In the genomic region with DNA sequence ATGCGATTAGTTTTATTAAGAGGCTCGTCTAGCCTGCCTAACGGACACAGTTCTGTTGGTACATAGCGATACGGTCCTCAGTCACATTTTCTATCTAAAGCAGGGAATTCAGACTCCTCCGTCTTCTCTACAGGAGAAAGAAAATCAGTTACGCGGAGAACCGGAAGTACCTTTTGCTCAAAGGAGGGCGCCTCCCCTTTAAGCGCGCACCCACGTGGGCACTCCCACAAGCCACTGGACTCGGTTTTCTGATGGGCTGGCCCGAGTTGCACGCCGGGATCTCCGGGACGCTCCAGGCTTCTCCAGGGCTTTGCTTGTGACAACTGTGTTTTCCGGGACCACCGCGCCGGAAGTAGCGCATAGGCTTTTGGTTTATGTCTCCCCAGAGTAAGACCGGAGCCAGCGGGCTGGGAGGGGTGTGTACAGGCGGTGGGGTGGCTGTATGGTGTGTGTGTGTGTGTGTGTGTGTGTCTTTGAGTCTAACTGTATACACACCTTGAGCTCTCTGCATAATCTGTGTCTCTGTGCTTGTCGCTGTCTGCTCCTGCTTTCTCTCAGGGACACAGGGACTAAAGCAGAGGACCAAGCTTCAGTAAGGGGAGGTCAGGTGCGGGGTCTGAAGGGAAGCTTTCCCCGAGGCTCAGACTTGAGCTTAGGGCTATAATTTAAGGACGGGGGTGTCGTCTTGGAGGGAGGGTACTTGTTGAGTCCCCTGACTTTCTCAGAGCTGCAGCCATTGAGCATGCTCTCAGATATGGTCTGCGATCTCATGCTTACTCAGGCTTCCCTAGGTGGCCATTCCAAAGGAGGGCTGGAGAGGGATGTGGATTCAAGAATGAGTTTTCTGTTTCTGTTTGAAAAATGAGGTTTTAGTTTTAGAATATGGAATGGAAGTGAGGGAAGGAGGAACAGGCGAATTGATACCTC, we compare ENCODE assay signal across 8 mouse cellular contexts. TPM values are rescaled to one million over a fixed set of nuclear protein-coding genes. Genes with fewer than 3 reads are reported as not detected.
DNase-seq lines count a peak whose midpoint lies in the region; ATAC-seq lines count a peak whose summit lies in the region.

A gene (plus strand): TSS at position 285 of the 927 bp plus-strand sequence.

- H3K4me1 ChIP-seq in brown adipose tissue, adult 24 weeks (ENCODE audit: control insufficient read depth, insufficient read depth, insufficient read length, low read length), result no peaks in the 10 kb centered on the region; the same call in 1 of the 2 replicates
- H3K4me1 ChIP-seq in heart, embryonic 14.5 days (ENCODE audit: control insufficient read depth in 2 of 2, insufficient read depth in 2 of 2, low read length in 2 of 2), result peaks cover 2 to 6% of the 10 kb centered on the region in 2 experiments; a peak in 3 of 4 replicates
- peaks cover 13% of the 10 kb centered on the region for H3K4me1 ChIP-seq in liver, embryonic 13.5 days (replicated peaks)
- H3K4me1 ChIP-seq in stomach, embryonic 16.5 days (ENCODE audit: control insufficient read depth, insufficient read depth, low read length), result peaks cover 4% of the 10 kb centered on the region

- peak; percentile 92 for ATAC-seq in heart, embryonic 14.5 days (ENCODE audit: insufficient number of reproducible peaks, insufficient read depth, low FRiP score, low read depth)
- ATAC-seq in liver, embryonic 13.5 days (ENCODE audit: low read depth), result peak; percentile 92
- peak; percentile 97 for ATAC-seq in stomach, embryonic 16.5 days (ENCODE audit: insufficient read depth, low FRiP score)

- H3K36me3 ChIP-seq in heart, embryonic 14.5 days (ENCODE audit: control insufficient read depth, insufficient read depth, low read length), result no peaks in the 10 kb centered on the region
- H3K36me3 ChIP-seq in liver, embryonic 13.5 days, result 0 out of 2 replicates have a peak, but pooled peaks cover 1% of the 10 kb centered on the region
- no peaks in the 10 kb centered on the region for H3K36me3 ChIP-seq in stomach, embryonic 16.5 days (ENCODE audit: control insufficient read depth, insufficient read depth, low read length)

- H3K27ac ChIP-seq in brown adipose tissue, adult 24 weeks (replicated peaks; ENCODE audit: low read depth, low read length), result peak within 1 kb of the TSS; percentile 73
- H3K27ac ChIP-seq in heart, embryonic 14.5 days (replicated peaks in 1 of 2; ENCODE audit: control insufficient read depth in 1 of 2, insufficient read depth in 1 of 2, low read depth in 2 of 2, low read length in 2 of 2), result peak within 1 kb of the TSS; percentile 81 to 83
- peak within 1 kb of the TSS; percentile 39; the same call in 1 of the 2 replicates for H3K27ac ChIP-seq in liver, embryonic 13.5 days
- H3K27ac ChIP-seq in stomach, embryonic 16.5 days (ENCODE audit: low read length), result peak within 1 kb of the TSS; percentile 87

- H3K9me3 ChIP-seq in heart, embryonic 14.5 days (ENCODE audit: control insufficient read depth, low read length), result no peaks in the 10 kb centered on the region
- no peaks in the 10 kb centered on the region for H3K9me3 ChIP-seq in liver, embryonic 13.5 days (replicated peaks)
- H3K9me3 ChIP-seq in stomach, embryonic 16.5 days (replicated peaks; ENCODE audit: control insufficient read depth, low read length), result no peaks in the 10 kb centered on the region; the same call in 1 of the 2 replicates

- whole genome bisulfite sequencing in heart, embryonic 14.5 days, result 2% methylated on average over 34 of the region's 34 CpGs
- WGBS in liver, embryonic 13.5 days (ENCODE audit: insufficient replicate concordance), result 4% methylated on average over 34 of the region's 34 CpGs
- WGBS in stomach, embryonic 16.5 days, result 4% methylated on average over 34 of the region's 34 CpGs

- H3K27me3 ChIP-seq in heart, embryonic 14.5 days (ENCODE audit: control insufficient read depth, insufficient read depth, low read length), result no peaks in the 10 kb centered on the region
- no peaks in the 10 kb centered on the region for H3K27me3 ChIP-seq in liver, embryonic 13.5 days
- H3K27me3 ChIP-seq in stomach, embryonic 16.5 days (ENCODE audit: control insufficient read depth, insufficient read depth, low read length), result no peaks in the 10 kb centered on the region

- peak within 1 kb of the TSS; percentile 81 for H3K9ac ChIP-seq in heart, embryonic 14.5 days (ENCODE audit: low read length)
- peak within 1 kb of the TSS; percentile 63 for H3K9ac ChIP-seq in liver, embryonic 13.5 days
- H3K9ac ChIP-seq in stomach, embryonic 16.5 days (ENCODE audit: low read length), result peak within 1 kb of the TSS; percentile 78

- H3K4me2 ChIP-seq in heart, embryonic 14.5 days (ENCODE audit: low read length), result peak within 1 kb of the TSS; percentile 70
- H3K4me2 ChIP-seq in liver, embryonic 13.5 days, result peak within 1 kb of the TSS; percentile 68
- H3K4me2 ChIP-seq in stomach, embryonic 16.5 days (ENCODE audit: low read depth, low read length), result peak within 1 kb of the TSS; percentile 70

- peak within 1 kb of the TSS; percentile 75 for H3K4me3 ChIP-seq in brown adipose tissue, adult 24 weeks (ENCODE audit: insufficient read depth, low read depth, low read length)
- peak within 1 kb of the TSS; percentile 62 to 85 for H3K4me3 ChIP-seq in heart, embryonic 14.5 days (ENCODE audit: control insufficient read depth in 1 of 2, insufficient read depth in 1 of 2, low read depth in 1 of 2, low read length in 2 of 2)
- peak within 1 kb of the TSS; percentile 66 for H3K4me3 ChIP-seq in liver, embryonic 13.5 days (replicated peaks)
- peak within 1 kb of the TSS; percentile 66 for H3K4me3 ChIP-seq in stomach, embryonic 16.5 days (replicated peaks; ENCODE audit: low read length)

- peak; percentile 83 for DNase-seq in CD4-positive, CD25-positive, alpha-beta regulatory T cell, adult 2 months (ENCODE audit: low read depth, low spot score)
- peak; percentile 18 for DNase-seq in fat pad, adult 2 months (ENCODE audit: extremely low read depth, low read depth, low spot score)
- DNase-seq in kidney, postnatal 14 days, result peak; percentile 93
- peak; percentile 76 for DNase-seq in liver, embryonic 13.5 days
- DNase-seq in neural tube, embryonic 10.5 days (ENCODE audit: extremely low spot score, low spot score), result peak; percentile 90

RNA-seq across cellular contexts. Expression of the gene that starts here (rescaled TPM):
- polyA plus RNA-seq in brown adipose tissue, adult 24 weeks (2012; ENCODE audit: insufficient read depth, insufficient read length, missing spikeins), result 1.9 and 3.2 TPM in 2 replicates
- 5.2 and 6.7 TPM in 2 replicates for polyA plus RNA-seq in heart, embryonic 14.5 days (2014; fragmentation: Nextera tagmentation; extraction: Ambion mirVana)
- 1.8 and 2.5 TPM in 2 replicates for polyA plus RNA-seq in liver, embryonic 13.5 days (2015; fragmentation: Nextera tagmentation; extraction: Ambion mirVana)
- 6.4 and 6.7 TPM in 2 replicates for polyA plus RNA-seq in stomach, embryonic 16.5 days (2015; fragmentation: Nextera tagmentation; extraction: Ambion mirVana)

Comparison
In these comparisons a context has a peak if more than half of its experiments do, and no peak if none do; other contexts are left out.
1. Peak in every context shown above with its lines: DNase-seq, ATAC-seq, H3K4me3 ChIP-seq and H3K27ac ChIP-seq.
2. DNase-seq: peak in every context shown above with its lines; median percentile 93 in kidney, postnatal 14 days; 90 in neural tube, embryonic 10.5 days; 83 in CD4-positive, CD25-positive, alpha-beta regulatory T cell, adult 2 months; 76 in liver, embryonic 13.5 days; 18 in fat pad, adult 2 months.